Mouse (Mus musculus) heart, adult 2 months (tissue): ENCODE results near the gene Ly6g6f. TPM values are rescaled to one million over a fixed set of nuclear protein-coding genes. Genes with fewer than 3 reads are reported as not detected.
A peak's percentile ranks its signal among the peaks of the same experiment; 100 is the strongest.

ENCODE experiments used
- DNase-seq, 2 experiments: peaks; one replicate each; pipeline ENCODE4 v3.0.0; 2021
- H3K27ac ChIP-seq: fragments of 200-600 bp; 2 replicates; pipeline ENCODE4 v1.8.1; 2022
- H3K27me3 ChIP-seq: fragments of 200-500 bp; 2 replicates; pipeline ENCODE4 v1.6.1; 2012; ENCODE audit warnings: mild to moderate bottlenecking, low read length, inconsistent platforms, mixed read lengths; ENCODE audit not compliant: control insufficient read depth, insufficient read depth
- H3K36me3 ChIP-seq: fragments of 200-500 bp; 2 replicates; pipeline ENCODE4 v1.6.1; 2012; ENCODE audit warnings: low read length, inconsistent platforms; ENCODE audit not compliant: control insufficient read depth, insufficient read depth
- H3K4me1 ChIP-seq: fragments of 200-500 bp; 2 replicates; pipeline ENCODE4 v1.6.1; 2011; ENCODE audit warnings: low read length; ENCODE audit not compliant: control insufficient read depth, insufficient read depth
- H3K4me3 ChIP-seq: fragments of 200-600 bp; 2 replicates; pipeline ENCODE4 v1.8.1; 2022
- H3K79me2 ChIP-seq: fragments of 200-500 bp; replicated peaks from 2 replicates; pipeline ENCODE4 v1.6.1; 2012; ENCODE audit warnings: mild to moderate bottlenecking, inconsistent platforms, low read length, moderate library complexity, mixed read lengths; ENCODE audit not compliant: control insufficient read depth, insufficient read depth
- H3K9ac ChIP-seq: fragments of 200-500 bp; 2 replicates; pipeline ENCODE4 v1.6.1; 2012; ENCODE audit warnings: low read depth, mild to moderate bottlenecking, control low read depth, inconsistent platforms, low read length, mixed read lengths
- CTCF ChIP-seq: fragments of 200-600 bp; IDR thresholded peaks from 2 replicates; pipeline ENCODE4 v1.8.1; 2022; ENCODE audit warnings: antibody characterized with exemption, mild to moderate bottlenecking, moderate library complexity
- EP300 ChIP-seq: fragments of 200-500 bp; IDR thresholded peaks from 2 replicates; pipeline ENCODE4 v1.6.1; 2011; ENCODE audit warnings: low read depth, low read length, control low read depth; ENCODE audit not compliant: insufficient read depth
- POLR2A ChIP-seq: fragments of 200-500 bp; IDR thresholded peaks from 2 replicates; pipeline ENCODE4 v1.6.1; 2011; ENCODE audit warnings: mild to moderate bottlenecking, low read depth, low read length, control low read depth; ENCODE audit not compliant: insufficient read depth
- WGBS: fragments of 180-500 bp; shearing (Covaris S2); methylation state at CpG from one replicate; pipeline ENCODE4 v1.1.7; 2018; 5-methylcytosine and 5-hydroxymethylcytosine counted together
- intact Hi-C: fragments of 180-260 bp; cut with DNase I; formaldehyde crosslinking; loops from one replicate; pipeline ENCODE4 v1.15.1; 2025
- polyA plus RNA-seq: library from polyadenylated mRNA; depleted of rRNA; stranded (reverse); fragments of >200 nt; gene quantifications from 2 replicates; pipeline ENCODE4 v1.2.3, GENCODE M21; 2012
- total RNA-seq, 2 experiments: library from RNA; stranded (reverse); gene quantifications; 2 replicates each; pipeline ENCODE4 v1.2.3; 2021

Gene Ly6g6f
- total and polyA plus RNA-seq, 3 experiments: 0.27 TPM; not detected in 2

- Histone ChIP-seq H3K27ac (peak within 1 kb of the TSS; percentile 68), H3K27me3 (no peaks in the 10 kb centered on the region), H3K4me3 (peak within 1 kb of the TSS; percentile 57), H3K36me3 (no peaks in the 10 kb centered on the region), H3K79me2 (no peaks in the 10 kb centered on the region), H3K4me1 (peaks cover 8% of the 10 kb centered on the region), H3K9ac (peak within 1 kb of the TSS; percentile 73)
- intact Hi-C loops: no loop called here
- WGBS: 51% methylated on average over 10 of the region's 10 CpGs
- DNase-seq: no peak
- TF ChIP-seq CTCF (no peak), EP300 (no peak), POLR2A (no peak)
These were observed 8.8 kb downstream of the Ly6g6f start, which contains the start of gene Ly6g6e for GRCm38 (mm10) chr17:35076507-35077176. TSS of gene Ly6g6e (plus strand) at chr17:35076902.

DNA sequence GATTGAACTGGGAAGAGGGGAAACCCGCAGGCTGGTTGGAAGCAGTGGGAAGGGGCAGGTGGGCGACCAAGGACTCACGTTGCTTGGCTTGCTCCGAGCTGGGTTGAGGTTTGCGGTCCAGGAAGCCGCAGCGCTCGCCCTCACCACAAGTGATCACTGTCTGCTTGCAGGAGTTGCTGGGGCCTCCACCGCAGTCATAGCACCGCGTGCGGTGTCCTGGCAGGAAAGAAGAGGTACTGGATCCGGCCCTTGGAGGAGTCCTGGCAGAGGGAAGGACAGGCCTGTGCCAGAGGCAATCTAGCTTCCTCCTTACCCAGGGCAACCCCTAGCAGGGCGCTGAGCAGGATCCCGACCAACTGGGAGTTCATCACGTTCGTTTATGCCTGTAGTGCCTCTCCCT, 11.3 kb downstream of the Ly6g6f start:
- Histone ChIP-seq H3K9ac (no peak overlapping the region), H3K27ac (no peak overlapping the region), H3K4me3 (no peak overlapping the region), H3K36me3 (no peaks in the 10 kb centered on the region), H3K27me3 (no peaks in the 10 kb centered on the region), H3K4me1 (peaks cover 5% of the 10 kb centered on the region), H3K79me2 (no peaks in the 10 kb centered on the region)
- intact Hi-C loops: no loop called here
- no peak for DNase-seq
- WGBS: 64% methylated on average over 17 of the region's 17 CpGs
- TF ChIP-seq CTCF: no peak
- TF ChIP-seq EP300: no peak
- no peak for TF ChIP-seq POLR2A

GRCm38 (mm10) chr17:35071454-35071853, 14.0 kb downstream of the Ly6g6f start:
- no peak for DNase-seq
- Histone ChIP-seq H3K36me3 (no peaks in the 10 kb centered on the region), H3K4me1 (no peaks in the 10 kb centered on the region), H3K9ac (no peak overlapping the region), H3K4me3 (no peak overlapping the region), H3K27ac (no peak overlapping the region), H3K79me2 (no peaks in the 10 kb centered on the region), H3K27me3 (no peaks in the 10 kb centered on the region; the same call in 1 of the 2 replicates)
- TF ChIP-seq CTCF (no peak), EP300 (no peak), POLR2A (no peak)
- 82% methylated on average over 9 of the region's 9 CpGs for WGBS
- intact Hi-C loops: no loop called here

- no peak overlapping the region for H3K4me3 ChIP-seq
- H3K9ac ChIP-seq: no peak overlapping the region
- TF ChIP-seq EP300: no peak
- no peak for TF ChIP-seq POLR2A
- no peak for TF ChIP-seq CTCF
- no peaks in the 10 kb centered on the region; the same call in 1 of the 2 replicates for H3K27me3 ChIP-seq
- H3K79me2 ChIP-seq: no peaks in the 10 kb centered on the region
- peak in 1 of 2 experiments; percentile 32 for DNase-seq
- H3K36me3 ChIP-seq: no peaks in the 10 kb centered on the region
- H3K27ac ChIP-seq: no peak overlapping the region
- no peaks in the 10 kb centered on the region for H3K4me1 ChIP-seq
- intact Hi-C loops: no loop called here
- WGBS: 29% methylated on average over 6 of the region's 6 CpGs
These were observed 14.7 kb downstream of the Ly6g6f start for GRCm38 (mm10) chr17:35070556-35071229.

DNA sequence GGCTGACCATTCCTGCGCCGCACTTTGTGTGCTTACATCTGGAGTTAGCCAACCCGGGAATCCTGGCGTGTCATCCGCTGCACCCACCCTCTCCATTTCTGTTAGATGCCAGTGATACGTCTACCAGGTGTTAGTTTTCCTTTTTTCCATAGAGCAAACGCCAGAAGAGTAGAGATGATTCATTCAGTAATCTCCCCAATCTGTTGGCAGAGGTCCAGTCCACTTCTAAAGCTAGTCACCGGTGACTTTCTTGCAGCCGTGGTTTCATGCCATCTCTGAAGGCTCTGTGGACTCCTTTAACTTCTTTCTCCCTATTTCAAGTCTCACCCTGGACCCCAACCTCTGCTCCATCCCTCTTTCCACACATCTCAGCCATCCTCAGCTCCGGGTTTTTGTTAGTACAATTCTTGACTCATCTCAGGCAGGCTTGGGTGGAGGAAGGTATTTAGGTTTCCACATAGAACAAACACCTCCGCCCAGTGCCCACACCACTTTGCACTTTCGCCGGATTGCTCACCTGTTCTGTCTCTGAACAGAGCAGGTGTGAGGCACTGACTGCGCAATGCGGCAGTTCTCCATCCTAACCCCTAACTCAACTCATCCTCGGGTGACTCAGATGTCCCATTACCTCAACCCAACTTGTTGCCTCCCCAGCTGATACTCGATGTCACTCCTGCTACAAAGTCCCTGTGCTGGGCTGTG, 17.0 kb downstream of the Ly6g6f start:
- intact Hi-C loops: no loop called here
- no peak overlapping the region for H3K27ac ChIP-seq
- no peaks in the 10 kb centered on the region for H3K36me3 ChIP-seq
- H3K27me3 ChIP-seq: no peaks in the 10 kb centered on the region; the same call in 1 of the 2 replicates
- no peaks in the 10 kb centered on the region for H3K79me2 ChIP-seq
- H3K9ac ChIP-seq: no peak overlapping the region
- 62% methylated on average over 17 of the region's 17 CpGs for WGBS
- H3K4me3 ChIP-seq: no peak overlapping the region
- DNase-seq: no peak
- peaks cover 2% of the 10 kb centered on the region for H3K4me1 ChIP-seq
- TF ChIP-seq CTCF (no peak), POLR2A (no peak), EP300 (no peak)
